Mouse (Mus musculus): ENCODE data around the gene Prickle2.

- TF ChIP-seq GATA1 (IDR thresholded peaks at IDR 0.05; ENCODE audit: borderline replicate concordance, low read length) (no peak), FLI1 (IDR thresholded peaks at IDR 0.05; ENCODE audit: low read length) (no peak)
These were observed 173.6 kb downstream of the Prickle2 start for GRCm38 (mm10) chr6:92532331-92532730.
